Mouse (Mus musculus): ENCODE data around the gene Fut1.
"Not testable (repeated sequence)": the region's sequence is repeated elsewhere in the genome, so short reads cannot be mapped to it uniquely, and the experiment has no call there.

Fut1 gene

GRCm38 (mm10) chr7:45640191-45640957 is 23.3 kb downstream of the Fut1 start:
- DNase-seq = no peak

GRCm38 (mm10) chr7:45641391-45642040 is 24.4 kb downstream of the Fut1 start:
- DNase-seq = no peak

- DNase-seq = no peak
Observed at GRCm38 (mm10) chr7:45642083-45642482, 25.0 kb downstream of the Fut1 start.

- DNase-seq = no peak
Observed at GRCm38 (mm10) chr7:45642503-45643255, 25.6 kb downstream of the Fut1 start.

GRCm38 (mm10) chr7:45643441-45644178 is 26.5 kb downstream of the Fut1 start:
- DNase-seq = peak; percentile 89

DNA sequence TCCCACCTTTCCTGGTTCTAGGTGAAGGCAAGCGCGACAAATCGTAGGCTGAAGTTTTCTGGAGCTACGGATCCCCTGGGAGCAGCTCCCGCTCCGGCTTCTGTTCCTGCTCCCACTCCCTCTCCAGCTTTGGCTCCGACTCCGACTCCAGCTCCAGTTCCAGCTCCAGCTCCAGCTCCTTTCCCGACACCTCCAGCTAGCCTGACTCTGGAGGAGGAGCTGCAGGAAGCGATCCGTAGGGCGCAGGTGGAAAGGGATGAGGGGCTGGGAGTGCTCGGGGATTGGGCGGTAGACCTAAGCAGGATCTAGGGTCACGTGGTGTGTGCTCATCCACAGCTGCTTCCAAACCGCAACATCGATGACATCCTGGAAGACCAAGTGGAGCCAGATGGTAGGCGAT is 27.1 kb downstream of the Fut1 start:
- DNase-seq = no peak

GRCm38 (mm10) chr7:45644872-45645590 is 27.9 kb downstream of the Fut1 start:
- no peak for DNase-seq

DNA sequence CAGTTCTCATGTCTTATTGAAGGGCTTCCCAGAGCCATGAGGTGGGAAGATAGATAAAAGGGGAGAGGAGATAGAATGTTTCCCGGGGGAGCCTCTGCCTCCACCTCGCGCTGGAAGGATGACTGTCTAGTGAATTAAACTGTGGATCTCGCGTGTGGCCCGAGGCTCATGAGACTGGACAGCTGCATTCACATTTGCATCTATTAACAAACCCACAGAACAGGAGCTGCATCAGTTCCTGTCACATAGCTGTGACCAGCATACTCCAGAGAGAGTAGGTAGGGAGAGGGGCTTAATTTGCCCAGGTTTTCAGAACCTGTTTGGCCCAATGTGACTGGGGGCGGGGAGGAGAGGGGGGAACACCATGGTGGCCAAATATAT is 28.5 kb downstream of the Fut1 start:
- no peak for DNase-seq

DNA sequence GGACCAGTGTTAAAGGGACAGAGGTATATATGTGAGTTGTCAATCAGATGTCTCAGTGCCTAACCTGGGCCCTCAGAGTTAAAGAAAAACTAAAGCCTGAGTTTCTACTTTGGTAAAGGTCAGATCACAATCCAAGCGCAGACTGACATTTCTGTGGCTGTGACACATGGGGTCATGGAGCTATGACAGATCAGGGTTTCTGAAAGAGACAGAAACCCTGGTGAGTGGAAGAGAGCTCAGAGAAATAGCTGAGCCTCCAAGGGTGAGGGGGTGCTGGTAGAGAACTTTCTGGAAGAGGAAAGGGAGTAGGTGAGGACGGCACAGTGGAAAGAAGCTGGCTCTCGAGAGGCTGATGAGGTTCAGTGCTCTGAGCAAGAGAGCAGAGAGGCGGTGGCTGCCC is 29.6 kb downstream of the Fut1 start:
- DNase-seq = no peak

DNA sequence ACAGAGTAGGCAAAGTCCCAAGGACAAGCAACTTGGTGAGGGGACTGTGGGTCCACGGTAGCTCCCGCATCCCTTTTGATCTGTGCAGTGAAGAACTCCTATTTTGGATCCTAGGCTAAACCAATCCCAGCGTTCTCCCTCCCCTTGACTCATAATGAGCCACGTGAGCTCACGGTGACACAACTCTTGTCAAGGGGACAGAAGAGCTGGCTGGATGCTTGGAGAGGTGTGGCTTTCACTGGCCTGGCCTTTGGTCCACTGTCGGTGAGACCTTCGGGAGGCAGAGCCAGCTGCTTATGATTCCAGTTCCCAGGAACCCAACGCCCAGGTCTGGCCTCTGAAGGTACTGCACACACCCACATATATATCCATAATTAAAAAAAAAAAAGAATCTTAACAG is 32.3 kb downstream of the Fut1 start:
- no peak for DNase-seq

GRCm38 (mm10) chr7:45650484-45650883 is 33.4 kb downstream of the Fut1 start:
- DNase-seq = not testable (repeated sequence)

DNA sequence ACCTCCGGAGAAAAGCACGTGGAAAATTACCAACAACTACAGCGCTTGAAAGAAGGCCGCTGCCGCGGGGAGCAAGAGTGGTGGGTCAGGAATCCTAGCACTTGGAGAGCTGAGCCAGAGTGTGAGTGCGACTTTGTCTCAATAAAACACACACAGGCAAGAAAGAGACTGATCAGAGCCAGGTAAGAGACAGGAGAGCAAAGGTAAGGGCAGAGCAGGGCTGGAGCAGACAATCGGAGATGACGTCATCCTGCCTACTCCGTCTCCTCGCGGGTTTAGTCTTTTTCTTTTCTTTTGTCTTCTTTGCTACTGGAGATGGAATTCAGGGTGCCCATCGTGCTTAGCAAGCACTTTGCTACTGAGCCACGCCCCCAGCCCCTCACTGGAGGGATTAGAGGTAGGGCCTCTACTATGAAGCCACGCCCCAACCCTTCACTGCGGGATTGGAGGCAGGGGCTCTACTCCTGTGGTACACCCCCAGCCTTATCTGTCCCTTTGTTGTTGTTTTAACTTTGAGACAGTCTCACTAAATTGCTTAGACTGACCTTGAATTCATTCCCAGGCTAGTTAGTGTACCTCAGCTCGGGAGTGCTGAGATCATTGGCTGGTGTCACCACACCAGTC is 37.4 kb downstream of the Fut1 start:
- DNase-seq = no peak

DNA sequence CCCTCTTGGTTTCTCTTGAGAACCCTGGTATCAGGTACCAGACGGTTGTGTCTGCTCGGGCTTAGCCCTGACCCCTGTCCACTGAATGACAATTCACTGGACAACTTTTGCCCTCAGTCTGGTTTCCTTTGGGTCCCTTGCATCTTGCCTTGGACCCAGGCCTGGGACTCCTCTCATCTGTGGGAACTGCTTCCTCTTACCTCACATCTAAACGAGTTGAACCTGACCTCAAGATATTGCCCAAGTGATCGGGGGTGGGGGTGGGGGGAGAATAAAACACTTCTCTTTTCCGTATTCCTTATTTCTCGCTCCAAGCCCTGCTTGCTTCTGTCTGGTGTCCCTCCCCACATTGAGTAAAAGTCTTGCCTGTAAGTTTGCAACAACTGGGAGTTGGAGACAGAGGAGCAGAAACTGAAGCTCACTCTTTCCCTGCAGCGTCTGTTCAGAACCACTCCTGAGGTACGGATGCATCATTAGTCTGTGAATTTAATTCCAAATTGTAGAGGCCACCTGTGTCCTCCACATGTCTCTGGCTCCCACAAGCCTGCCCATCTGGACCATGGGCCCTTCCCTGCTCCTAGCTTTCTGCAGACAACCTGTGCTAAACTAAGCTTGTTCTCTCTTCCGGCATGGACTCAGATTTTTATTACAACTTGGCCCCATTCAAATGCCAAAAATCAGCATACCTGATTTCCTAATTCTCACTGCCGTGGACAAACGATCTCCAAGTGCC is 43.8 kb downstream of the Fut1 start:
- no peak for DNase-seq

DNA sequence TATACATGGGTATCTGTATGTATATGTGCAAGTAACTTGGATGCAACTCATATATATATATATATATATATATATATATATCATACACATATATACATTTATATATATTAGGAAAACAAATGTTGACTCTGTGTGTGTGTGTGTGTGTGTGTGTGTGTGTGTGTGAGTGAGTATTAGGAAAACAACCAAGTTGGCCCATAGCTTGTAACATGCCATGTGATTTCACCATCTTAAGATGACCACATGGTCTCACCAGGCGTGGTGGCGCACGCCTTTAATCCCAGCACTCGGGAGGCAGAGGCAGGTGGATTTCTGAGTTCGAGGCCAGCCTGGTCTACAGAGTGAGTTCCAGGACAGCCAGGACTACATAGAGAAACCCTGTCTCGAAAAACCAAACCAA is 44.6 kb downstream of the Fut1 start:
- DNase-seq = not testable (repeated sequence)

DNA sequence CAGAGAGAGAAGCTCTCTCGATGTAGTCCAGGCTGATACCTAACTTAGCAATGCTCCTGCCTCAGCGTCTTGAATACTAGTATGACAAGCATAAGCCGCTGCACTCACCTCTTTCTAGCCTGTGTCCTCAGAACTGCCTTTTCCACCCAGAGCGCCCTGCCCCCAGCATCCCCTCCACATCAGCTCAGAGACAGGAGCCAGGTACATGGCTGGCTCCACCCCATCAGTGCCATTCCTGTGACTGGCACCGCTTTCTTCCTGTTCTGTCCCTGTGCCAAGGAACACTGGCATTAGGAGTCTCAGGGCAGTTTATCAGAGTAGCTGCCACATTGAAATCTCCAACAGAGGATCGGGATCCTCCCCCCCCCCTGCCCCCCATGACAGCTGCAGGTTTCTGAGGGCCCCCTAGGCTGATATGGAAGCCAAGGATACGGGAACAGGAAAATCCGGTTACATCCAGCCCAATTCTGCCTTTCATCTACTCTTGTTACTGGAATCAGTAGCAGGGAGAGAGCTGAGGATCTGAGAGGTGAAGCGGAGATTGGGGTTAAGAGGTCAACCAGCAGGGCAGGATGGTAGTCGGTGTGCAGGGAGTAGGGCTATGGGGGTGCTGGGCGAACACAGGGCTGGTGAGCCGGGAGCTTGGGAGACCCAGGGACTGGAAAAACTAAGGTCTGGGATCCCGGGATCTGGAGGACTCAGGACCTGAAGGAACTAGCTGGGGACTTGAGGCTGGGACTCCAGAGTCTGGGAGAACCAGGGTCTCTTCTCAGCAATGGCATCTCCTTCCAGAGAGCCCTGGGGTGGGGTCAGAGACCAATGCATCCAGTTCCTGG is 48.4 kb downstream of the Fut1 start:
- DNase-seq = no peak

DNA sequence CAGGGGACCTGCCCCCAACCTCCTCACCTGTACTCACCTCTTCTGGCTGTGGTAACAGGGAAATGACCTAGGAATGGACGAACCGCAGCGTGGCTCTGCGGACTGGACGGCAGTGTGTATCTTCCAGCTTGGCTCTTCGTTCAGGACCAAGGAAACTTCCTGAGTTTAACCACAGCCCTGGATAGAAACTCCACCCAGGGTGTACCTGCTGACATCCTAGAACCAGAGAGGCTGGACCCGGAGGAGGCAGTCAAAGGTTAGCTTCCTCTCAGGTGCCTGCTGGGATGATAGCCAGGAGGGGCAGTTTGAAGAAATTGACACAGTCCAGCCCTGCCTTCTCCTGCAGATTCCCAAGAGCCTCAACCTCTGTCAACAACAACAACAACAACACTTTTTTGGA is 49.1 kb downstream of the Fut1 start, which contains the start of gene Fut2:
Gene Fut2 (minus strand): TSS at position 234 of the 400 bp plus-strand sequence.
- no peak for DNase-seq

GRCm38 (mm10) chr7:45667761-45668160 is 50.7 kb downstream of the Fut1 start:
- DNase-seq = no peak

DNA sequence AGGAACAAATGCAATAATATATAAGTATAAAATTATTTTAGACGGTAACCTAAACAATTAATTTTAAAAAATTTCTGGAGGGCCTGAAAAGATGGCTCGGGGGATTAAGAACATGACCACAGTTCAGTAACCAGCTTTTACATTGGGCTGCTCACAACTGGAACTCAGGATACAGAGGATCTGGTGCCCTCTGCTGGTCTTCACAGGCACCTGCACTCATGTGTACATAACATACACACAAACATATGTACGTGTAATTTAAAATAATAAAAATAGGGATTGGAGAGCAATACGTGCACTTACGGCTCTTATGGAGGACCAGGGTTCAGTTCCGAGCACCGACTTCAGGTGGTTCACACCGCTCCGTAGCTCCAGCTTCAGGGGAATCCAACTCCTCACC is 51.8 kb downstream of the Fut1 start:
- no peak for DNase-seq

All from kidney, adult 9 months (tissue).